Mouse (Mus musculus): ENCODE measurements at regions not wholly inside any gene's neighbourhood (a gene's known extent, or its start where the extent isn't known, plus 50 kb on each side); places are given as distances from the start of the nearest gene placed in this dataset.

DNA sequence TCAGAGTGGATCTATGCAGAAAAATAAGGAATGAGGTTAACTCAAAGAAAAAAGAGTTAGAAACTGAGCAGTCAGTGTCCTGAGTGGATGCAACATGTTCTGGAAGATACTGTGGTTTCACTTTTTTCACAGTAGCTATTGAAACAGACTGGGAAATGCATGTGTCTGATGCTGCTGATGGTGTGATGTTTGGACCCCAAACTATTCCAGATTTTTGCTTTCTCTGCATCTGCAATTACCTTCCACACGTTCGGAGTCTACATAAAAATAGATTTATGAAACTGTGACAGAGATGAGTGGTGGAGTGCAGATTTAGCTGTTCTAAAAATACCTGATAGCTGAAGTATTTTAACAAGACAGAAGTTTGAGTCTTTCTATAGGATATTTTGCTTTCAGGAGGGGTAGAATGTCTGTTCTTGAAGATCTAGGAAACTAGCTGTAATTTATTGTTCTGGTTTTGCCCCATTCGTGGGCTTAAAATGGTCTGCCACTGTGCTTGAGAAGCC lies 545.3 kb downstream of the Stim2 start:
- no peaks in the 10 kb centered on the region for H3K36me3 ChIP-seq
- WGBS: 66% methylated on average over 3 of the region's 3 CpGs
- H3K4me2 ChIP-seq (replicated peaks): no peak overlapping the region
- H3K9me3 ChIP-seq: no peaks in the 10 kb centered on the region
- no peaks in the 10 kb centered on the region for H3K27me3 ChIP-seq
- no peak for ATAC-seq (ENCODE audit: low FRiP score, low read depth)
- no peak overlapping the region for H3K27ac ChIP-seq
- H3K4me3 ChIP-seq: no peak overlapping the region
- no peaks in the 10 kb centered on the region for H3K4me1 ChIP-seq
- no peak overlapping the region for H3K9ac ChIP-seq

DNA sequence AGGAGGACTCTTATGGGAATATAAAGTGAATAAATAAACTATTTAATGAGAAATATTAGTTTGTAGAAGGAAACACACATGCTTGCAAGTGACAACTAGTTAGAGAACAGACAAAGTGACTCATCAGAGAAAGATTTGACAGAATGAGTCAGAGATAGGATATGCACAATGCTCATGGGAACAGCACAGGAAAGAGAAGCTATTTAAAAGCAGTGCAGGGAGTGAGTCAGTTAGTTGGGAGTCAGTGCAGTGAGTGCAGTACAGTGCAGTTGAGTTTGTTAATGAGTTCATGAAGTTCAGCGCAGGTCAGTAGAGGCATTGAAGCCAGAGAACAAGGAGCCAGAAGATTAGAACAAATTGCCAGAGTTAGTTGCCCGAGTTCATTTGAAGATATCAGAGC lies 580.2 kb downstream of the Stim2 start:
- Histone ChIP-seq H3K4me3 (no peak overlapping the region), H3K4me2 (replicated peaks) (no peak overlapping the region), H3K27me3 (no peaks in the 10 kb centered on the region), H3K9me3 (no peaks in the 10 kb centered on the region), H3K4me1 (no peaks in the 10 kb centered on the region), H3K36me3 (no peaks in the 10 kb centered on the region), H3K9ac (no peak overlapping the region), H3K27ac (no peak overlapping the region)
- no peak for ATAC-seq (ENCODE audit: low FRiP score, low read depth)
- 94% methylated on average over 2 of the region's 2 CpGs for WGBS

DNA sequence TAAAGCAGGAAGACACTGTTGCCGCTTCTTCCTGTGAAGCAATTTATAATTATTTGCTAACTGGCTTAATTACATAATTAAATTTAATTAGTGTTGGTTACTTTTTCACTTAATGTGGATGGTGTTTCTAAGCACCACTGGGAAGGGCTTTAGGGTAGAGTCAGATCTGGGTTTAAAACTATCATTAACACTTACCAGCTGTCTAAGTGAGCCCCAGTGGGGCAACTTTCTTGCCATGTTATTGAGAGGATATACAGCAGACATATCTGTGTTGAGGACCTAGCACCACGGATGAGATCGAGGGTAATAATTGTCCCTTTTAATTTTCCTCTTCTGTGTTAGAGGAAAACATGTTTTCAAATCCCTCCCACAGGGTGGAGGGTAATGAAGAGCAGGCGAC lies 581.2 kb downstream of the Stim2 start:
- no peak overlapping the region for H3K9ac ChIP-seq
- H3K4me2 ChIP-seq (replicated peaks): no peak overlapping the region
- no peaks in the 10 kb centered on the region for H3K36me3 ChIP-seq
- ATAC-seq (ENCODE audit: low FRiP score, low read depth): no peak
- WGBS: 54% methylated on average over 4 of the region's 4 CpGs
- H3K27ac ChIP-seq: no peak overlapping the region
- no peaks in the 10 kb centered on the region for H3K27me3 ChIP-seq
- no peaks in the 10 kb centered on the region for H3K4me1 ChIP-seq
- no peaks in the 10 kb centered on the region for H3K9me3 ChIP-seq
- no peak overlapping the region for H3K4me3 ChIP-seq

DNA sequence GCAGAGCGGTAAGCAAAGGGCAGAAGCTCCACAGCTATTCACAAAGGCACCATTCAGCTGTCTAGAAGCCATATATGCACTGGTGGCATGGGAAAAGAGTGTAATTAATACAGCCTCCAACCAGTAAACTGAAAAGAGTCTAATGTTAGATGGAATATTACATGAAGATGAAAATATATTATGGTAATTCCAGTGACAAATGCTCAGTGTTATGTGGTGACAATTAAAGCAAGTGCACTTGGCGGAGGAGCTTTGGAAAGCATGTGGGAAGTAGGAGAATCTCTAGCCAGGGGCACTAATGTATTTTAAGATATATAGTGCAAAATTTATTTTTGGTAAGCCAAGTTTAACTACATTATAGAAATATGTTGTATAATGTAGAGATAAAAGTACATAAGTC lies 583.9 kb downstream of the Stim2 start:
- no peak overlapping the region for H3K4me3 ChIP-seq
- no peaks in the 10 kb centered on the region for H3K27me3 ChIP-seq
- H3K4me2 ChIP-seq (replicated peaks): no peak overlapping the region
- H3K36me3 ChIP-seq: no peaks in the 10 kb centered on the region
- H3K9me3 ChIP-seq: no peaks in the 10 kb centered on the region
- ATAC-seq (ENCODE audit: low FRiP score, low read depth): no peak
- H3K4me1 ChIP-seq: no peaks in the 10 kb centered on the region
- WGBS: 89% methylated on average over 2 of the region's 2 CpGs
- no peak overlapping the region for H3K27ac ChIP-seq
- no peak overlapping the region for H3K9ac ChIP-seq

DNA sequence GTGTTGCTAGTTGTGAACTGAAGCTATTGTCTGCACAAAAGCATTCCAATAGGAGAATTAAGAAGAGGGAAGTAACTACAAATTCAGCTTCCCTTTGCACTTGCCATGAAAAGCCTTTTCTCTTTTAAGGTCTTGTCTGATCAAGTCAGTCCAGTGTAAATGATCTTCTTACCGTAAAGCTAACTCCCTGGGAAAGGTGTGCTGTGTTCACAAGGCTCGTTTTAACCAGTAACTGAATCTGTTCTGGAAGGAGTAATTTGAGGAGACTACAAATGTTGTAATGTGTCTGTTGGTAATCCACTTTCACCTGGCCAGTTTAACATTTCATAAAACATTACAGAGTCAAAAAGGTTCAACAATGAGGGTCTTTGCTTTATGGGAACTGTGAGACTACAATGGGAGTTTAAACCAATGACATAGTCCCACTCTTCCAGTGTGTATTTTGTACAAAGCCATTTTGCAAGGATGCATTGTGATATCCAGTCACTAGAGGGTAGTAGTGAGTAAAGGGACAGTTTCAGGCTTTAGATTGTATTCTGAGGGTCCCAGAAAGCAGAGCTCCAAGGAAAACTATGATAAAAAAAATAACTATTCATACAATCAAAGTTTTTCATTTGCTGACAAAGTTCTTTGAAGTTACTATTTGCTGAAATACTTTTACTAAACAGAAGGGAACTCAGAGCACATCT lies 590.2 kb downstream of the Stim2 start:
- ATAC-seq (ENCODE audit: low FRiP score, low read depth): no peak
- no peaks in the 10 kb centered on the region for H3K4me1 ChIP-seq
- H3K9me3 ChIP-seq: no peaks in the 10 kb centered on the region
- no peaks in the 10 kb centered on the region for H3K27me3 ChIP-seq
- H3K36me3 ChIP-seq: no peaks in the 10 kb centered on the region
- H3K4me3 ChIP-seq: no peak overlapping the region
- H3K4me2 ChIP-seq (replicated peaks): no peak overlapping the region
- 42% methylated on average over 2 of the region's 2 CpGs for WGBS
- no peak overlapping the region for H3K9ac ChIP-seq
- H3K27ac ChIP-seq: no peak overlapping the region

DNA sequence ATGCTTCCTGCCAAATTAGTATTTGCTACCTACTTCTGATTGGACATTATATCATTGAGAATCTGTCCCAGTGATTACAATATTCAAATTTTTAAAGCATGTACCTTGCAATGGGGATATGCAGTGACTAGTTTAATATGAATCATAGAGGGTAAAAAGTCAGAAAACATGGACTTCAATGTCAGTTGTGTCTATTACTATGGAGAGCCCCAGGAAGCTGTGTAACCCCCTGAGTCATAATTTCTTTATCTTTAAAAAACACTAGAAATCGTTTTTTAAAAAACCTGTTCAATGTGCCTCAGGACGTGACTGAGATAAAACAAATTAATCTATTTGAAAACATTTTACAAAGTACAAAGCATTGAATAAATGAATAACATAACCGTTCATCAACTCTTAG lies 612.7 kb downstream of the Stim2 start:
- H3K4me1 ChIP-seq: no peaks in the 10 kb centered on the region
- no peaks in the 10 kb centered on the region for H3K27me3 ChIP-seq
- 79% methylated on average over 3 of the region's 3 CpGs for WGBS
- H3K9ac ChIP-seq: no peak overlapping the region
- H3K27ac ChIP-seq: no peak overlapping the region
- ATAC-seq (ENCODE audit: low FRiP score, low read depth): no peak
- H3K4me3 ChIP-seq: no peak overlapping the region
- H3K9me3 ChIP-seq: no peaks in the 10 kb centered on the region
- no peak overlapping the region for H3K4me2 ChIP-seq (replicated peaks)
- no peaks in the 10 kb centered on the region for H3K36me3 ChIP-seq

DNA sequence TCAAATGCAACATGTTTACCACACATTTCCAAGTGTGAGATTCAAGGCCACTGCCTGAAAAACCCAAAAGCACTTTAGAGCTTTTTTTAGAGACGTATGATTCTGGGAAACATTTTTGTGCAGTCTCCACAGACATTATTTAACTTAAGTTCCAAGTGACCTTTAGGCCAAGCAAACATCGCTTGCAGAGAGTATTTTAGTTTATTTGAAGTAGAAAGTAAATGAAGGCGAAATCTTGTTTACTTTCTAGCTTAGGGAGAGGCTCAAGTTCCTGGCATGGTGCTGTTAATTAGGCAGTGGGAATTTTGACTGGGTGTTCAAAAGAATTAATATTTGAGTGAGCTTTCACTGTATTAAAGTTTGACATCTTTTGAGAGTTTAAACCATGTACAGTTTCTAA lies 624.4 kb downstream of the Stim2 start:
- no peak overlapping the region for H3K4me2 ChIP-seq (replicated peaks)
- 56% methylated on average over 3 of the region's 3 CpGs for WGBS
- H3K27ac ChIP-seq: no peak overlapping the region
- H3K9me3 ChIP-seq: no peaks in the 10 kb centered on the region
- H3K36me3 ChIP-seq: no peaks in the 10 kb centered on the region
- no peak overlapping the region for H3K9ac ChIP-seq
- H3K27me3 ChIP-seq: no peaks in the 10 kb centered on the region
- ATAC-seq (ENCODE audit: low FRiP score, low read depth): no peak
- no peaks in the 10 kb centered on the region for H3K4me1 ChIP-seq
- no peak overlapping the region for H3K4me3 ChIP-seq

DNA sequence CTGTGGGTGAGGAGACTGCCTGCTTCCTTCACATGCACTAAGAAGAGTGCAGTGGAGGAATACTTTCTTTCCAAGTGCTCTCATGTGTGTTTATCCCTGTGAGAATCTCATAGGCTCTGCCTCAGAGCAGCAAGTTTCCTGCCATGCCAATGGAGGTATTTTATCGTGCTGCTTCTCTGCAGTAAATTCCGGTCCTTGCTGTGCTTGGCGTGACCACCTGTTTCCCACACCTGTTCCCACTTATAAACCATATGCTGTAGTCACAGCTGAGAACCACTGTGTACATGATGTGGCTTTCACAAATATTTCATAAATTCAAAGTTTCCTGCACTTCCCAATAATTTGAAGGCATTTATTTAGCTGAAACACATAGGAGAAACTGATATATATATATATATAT lies 634.0 kb downstream of the Stim2 start:
- no peak overlapping the region for H3K4me3 ChIP-seq
- no peaks in the 10 kb centered on the region for H3K9me3 ChIP-seq
- no peak overlapping the region for H3K4me2 ChIP-seq (replicated peaks)
- no peaks in the 10 kb centered on the region for H3K27me3 ChIP-seq
- H3K36me3 ChIP-seq: no peaks in the 10 kb centered on the region
- ATAC-seq (ENCODE audit: low FRiP score, low read depth): peak; percentile 71
- no peak overlapping the region for H3K27ac ChIP-seq
- 11% methylated on average over 3 of the region's 3 CpGs for WGBS
- no peak overlapping the region for H3K9ac ChIP-seq
- H3K4me1 ChIP-seq: no peaks in the 10 kb centered on the region
